Mouse (Mus musculus): Measurements from ENCODE around the gene Lamc1.

Lamc1 gene

DNA sequence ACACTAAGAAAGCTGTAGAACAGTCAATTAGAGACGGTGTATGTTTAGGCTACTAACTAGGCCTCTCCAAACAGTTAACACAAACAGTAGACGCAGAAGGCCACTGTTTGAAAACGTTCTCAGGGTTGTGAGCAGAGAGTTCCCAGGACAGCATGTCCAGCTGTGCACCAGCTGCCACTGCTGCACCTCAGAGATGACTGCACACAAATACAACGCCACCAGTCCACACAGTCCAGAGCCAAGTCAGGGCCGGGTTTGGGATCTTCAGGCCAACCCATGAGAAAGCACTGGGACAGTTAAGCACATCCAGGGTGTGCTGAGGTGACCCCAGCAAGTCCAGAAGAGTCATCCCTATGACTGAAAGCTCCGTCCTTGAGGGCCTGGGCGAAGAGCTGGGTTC lies 67.0 kb downstream of the Lamc1 start:
- no peak for DNase-seq (ENCODE audit: low spot score in 2 of 2)

DNA sequence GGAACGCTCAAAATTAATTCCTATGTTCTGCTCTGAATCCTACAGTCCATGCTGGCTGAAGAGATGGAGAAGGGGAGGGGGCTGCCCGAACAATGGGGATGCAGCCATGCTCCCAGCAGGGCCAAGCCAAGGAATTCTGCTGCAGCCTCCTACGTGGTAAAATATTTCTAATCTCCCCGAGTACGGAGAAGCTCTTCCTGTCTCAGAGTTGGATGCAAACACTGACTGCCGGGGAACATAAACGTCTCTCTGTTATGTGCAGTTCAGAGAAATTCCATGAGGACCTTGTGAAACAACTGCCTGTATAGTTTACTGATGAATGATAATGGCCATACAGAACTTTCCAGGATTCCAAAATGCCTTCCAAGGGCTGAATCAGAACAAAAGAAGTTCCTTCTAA lies 67.5 kb downstream of the Lamc1 start:
- no peak for DNase-seq (ENCODE audit: low spot score in 2 of 2)

DNA sequence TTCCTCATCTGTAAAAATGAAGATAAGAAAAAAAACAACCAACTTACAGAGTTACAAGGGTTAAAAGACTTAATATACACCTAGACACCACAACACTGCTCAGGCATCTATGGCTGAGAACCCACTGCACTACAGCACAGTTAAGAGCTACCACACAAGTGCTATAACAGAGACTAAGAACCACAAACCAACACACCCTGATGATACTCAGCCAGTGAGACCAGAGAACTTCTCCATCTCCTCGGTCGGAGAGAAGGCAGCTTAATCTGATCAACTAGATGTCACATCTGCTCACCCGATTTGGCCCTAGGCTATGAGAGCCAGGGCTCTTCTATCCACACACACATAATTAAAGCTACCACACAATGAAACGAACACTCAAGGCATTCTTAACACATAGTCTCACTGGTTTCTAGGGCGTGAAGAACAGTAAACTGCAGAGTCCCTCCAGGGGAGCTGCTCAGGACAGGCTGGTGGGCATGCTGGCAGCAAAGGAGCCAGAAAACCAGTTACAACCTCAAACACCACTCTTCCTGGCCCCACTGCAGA lies 72.8 kb downstream of the Lamc1 start:
- DNase-seq (ENCODE audit: low spot score in 2 of 2) = no peak

- DNase-seq (ENCODE audit: low spot score in 2 of 2) = no peak
Measured at GRCm38 (mm10) chr1:153252540-153253210, 79.9 kb downstream of the Lamc1 start.

DNA sequence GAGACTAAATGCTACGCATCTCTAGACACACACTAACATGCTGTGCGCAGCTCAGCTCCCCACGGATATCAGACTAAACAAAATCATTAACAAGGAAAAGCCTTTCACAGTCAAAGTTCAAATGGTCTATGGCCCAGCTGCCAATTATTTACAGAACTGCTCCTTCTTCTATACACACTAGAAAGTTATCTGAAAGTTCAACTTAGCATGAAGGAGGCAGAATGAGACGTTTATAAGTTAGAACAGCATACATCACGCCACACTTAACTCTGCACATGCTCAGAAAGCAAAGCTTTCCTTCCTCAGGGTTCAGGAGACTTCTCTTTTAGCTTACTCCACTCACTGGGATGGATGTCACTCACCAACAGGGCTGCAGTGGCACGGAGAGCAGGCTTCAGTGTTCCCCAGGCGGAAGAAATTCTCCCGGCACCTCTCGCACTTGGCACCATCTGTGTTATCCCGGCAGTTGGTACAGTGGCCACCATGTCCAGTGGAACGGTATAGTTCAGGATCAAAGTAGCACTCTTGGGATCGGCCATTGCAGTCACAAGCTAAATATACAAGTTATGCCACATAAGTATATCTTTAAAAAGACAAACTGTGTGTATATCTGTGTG lies 80.9 kb downstream of the Lamc1 start:
- DNase-seq (ENCODE audit: low spot score in 2 of 2) = no peak

DNA sequence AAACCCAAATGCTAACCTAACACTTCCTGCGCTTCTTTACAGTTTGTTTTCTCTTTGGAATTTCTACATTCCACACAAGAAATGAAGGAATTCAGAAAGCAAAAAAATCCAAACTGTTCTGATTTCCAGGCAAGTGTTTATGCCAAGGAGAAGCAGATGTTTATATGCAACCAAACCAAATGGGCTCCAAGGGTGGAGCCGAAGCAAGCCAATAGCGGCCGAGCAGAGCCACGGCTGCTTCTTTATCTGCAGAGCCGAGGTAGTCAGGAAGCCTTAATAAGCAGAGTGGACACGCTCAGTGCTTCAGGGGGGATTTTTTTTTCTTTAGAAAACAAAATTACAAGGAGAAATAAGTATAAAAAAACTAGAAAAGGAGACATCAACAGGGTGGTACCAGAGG lies 91.2 kb downstream of the Lamc1 start:
- DNase-seq (ENCODE audit: low spot score in 2 of 2) = no peak

DNA sequence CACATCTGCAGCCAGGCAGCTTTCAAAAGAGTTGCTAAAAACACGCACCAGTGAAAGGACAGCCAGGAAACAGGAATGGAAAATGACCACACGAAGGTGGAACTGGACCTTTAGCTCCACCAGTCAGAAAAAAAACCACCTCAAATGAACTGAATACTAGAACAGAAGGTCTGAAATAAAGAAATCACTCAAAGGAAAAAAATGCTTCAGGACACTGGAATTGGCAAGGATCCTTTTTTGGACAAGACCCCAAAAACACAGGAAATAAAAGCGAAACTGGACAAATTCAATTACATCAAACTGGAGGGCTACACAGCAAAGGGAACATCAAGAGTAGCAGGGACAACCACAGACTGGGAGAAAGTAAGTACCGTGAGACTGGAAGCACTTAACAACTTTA lies 97.0 kb downstream of the Lamc1 start:
- DNase-seq (ENCODE audit: low spot score in 2 of 2) = no peak

- DNase-seq (ENCODE audit: low spot score in 2 of 2) = no peak
Measured at GRCm38 (mm10) chr1:153231681-153232080, 100.9 kb downstream of the Lamc1 start.

- no peak for DNase-seq (ENCODE audit: low spot score in 2 of 2)
Measured at GRCm38 (mm10) chr1:153227916-153228315, 104.7 kb downstream of the Lamc1 start.

- no peak for DNase-seq (ENCODE audit: low spot score in 2 of 2)
Measured at GRCm38 (mm10) chr1:153227096-153227495, 105.5 kb downstream of the Lamc1 start.

DNA sequence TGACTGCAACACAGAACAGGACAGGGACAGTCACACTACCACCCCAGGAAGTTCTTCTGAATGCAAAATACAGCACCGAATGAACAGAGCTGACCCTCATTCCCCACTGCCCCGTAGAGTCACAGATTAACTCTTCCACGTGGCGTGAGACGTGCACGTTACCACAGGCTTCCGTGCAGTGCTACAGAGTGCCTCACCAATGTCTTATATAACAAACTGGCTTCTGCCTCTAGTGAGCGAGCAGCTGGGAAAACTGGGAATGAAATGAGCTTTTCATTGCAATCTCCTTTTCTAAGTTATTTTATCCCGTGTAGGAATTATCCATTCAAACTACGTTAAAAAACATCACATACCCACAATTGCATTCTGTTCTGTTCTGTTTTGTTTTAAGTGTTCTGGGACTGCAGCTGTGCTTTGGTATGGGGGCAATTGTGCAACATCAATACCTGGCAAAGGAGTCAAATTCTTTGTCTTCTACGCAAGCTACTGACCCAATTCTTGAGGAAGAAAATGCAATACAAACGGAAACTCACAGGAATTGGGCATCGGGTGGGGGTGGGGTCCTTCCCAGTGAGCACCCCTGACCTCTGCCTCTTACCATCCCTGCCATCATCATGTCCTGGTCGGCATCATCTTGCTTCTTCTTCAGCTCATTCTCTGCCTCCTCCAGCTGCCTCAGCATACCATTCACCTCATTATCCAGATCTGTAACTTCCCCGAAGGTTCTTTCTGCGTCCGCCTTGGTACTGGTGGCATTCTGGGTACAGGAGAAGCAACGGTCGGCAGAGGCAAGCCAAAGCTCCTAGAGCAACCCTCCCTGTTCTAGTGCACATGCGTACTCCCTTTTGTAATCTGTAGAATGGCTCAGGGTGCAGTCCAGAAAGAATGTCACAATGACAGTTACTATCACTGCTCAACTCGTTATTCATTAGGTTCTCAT lies 106.5 kb downstream of the Lamc1 start:
- DNase-seq (ENCODE audit: low spot score in 2 of 2) = no peak

DNA sequence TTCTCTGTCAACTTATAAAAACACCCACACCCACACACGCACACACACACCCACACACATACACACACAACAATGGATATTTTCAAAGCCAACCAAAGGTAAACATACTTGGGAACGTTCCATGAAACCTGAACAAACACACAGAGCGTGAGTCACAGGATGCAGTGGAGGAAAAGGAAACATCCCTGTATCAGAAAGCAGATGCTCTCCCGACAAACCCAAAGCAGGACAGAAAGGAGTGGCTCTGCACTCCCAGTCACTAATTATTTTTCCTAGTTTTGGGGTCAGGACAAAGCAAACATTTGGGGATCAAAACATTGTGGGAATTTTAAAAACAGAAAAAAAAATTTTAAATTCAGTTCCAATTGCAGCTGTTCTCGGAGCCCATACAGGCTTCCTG lies 108.3 kb downstream of the Lamc1 start:
- no peak for DNase-seq (ENCODE audit: low spot score in 2 of 2)

DNA sequence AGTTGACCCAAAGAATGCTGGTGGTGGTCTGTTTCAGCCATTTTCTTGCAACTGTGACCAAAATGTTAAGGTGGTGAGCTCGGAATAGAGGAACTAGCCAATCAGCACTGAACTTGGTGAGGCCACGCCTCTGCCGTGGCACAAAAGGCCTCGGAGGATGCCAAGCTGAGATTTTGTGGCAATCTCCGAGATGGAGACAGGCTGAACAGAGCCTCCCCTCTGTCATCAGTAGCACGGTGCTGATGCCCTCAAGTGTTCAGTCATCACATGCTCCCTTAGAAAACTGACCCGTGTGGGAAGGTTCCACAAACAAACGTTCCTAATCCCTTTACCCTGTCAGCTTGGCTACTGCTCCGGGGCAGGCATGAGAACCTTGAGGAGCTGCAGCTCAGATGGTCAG lies 113.2 kb downstream of the Lamc1 start:
- DNase-seq (ENCODE audit: low spot score in 2 of 2) = no peak

GRCm38 (mm10) chr1:153216516-153216915 lies 116.1 kb downstream of the Lamc1 start:
- no peak for DNase-seq (ENCODE audit: low spot score in 2 of 2)

DNA sequence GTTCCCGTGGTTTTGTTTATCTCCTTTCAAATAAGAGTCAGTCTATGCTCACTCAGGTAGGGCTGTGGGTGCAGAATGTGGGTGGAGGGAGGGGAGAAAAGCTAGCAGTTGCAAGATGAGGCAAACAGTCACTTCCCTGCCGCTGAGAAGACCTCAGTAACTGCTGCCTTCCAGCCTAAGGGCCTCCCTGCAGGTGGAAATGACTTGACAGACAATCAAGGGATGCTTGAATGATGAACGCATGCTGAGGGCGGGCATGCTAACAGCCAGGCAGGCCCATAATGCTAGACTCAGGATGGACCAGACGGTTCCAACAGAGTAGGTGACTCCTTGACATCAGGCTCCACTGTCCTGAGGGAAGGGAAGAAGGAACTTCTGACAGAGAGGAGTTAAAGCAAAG lies 116.9 kb downstream of the Lamc1 start:
- no peak for DNase-seq (ENCODE audit: low spot score in 2 of 2)

DNA sequence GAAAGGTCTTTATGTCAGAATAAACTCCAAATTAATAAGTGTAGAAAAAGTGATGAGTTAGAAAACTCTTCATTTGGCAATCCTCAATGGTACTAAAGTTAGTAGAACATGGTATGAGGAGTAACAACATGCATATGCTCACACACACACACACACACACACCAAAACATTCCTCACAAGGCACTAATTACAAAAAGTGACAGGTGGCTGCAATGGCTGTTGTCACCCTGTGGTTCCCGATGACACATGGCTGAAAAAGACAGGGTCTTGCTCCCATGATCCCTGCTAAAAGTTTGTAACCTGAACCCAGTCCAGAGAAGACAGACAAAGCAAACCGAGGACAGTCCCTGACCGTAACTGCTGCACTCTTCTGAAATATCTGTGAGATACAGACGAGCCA lies 121.6 kb downstream of the Lamc1 start:
- DNase-seq (ENCODE audit: low spot score in 2 of 2) = no peak

- DNase-seq (ENCODE audit: low spot score in 2 of 2) = no peak
Measured at GRCm38 (mm10) chr1:153210198-153210597, 122.4 kb downstream of the Lamc1 start.

DNA sequence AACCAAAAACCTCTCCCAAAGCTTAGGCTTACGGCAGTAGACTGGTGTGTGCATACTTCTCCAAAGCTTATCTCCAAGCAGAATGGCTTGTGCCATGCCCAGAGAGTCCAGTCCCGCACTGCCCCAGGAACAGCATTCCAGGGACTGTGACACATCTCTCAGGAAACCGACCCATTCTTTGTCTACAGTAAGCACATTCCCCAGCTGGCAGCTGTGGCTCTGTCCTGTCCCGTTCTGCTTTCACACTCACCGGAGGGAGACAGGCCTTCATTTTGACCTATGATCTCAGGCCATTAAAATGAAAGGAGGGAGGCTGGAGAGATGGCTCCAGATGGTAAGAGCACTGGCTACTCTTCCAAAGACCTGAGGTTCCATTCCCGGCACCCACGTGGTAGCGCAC lies 130.4 kb downstream of the Lamc1 start:
- DNase-seq (ENCODE audit: low spot score in 2 of 2) = no peak

DNA sequence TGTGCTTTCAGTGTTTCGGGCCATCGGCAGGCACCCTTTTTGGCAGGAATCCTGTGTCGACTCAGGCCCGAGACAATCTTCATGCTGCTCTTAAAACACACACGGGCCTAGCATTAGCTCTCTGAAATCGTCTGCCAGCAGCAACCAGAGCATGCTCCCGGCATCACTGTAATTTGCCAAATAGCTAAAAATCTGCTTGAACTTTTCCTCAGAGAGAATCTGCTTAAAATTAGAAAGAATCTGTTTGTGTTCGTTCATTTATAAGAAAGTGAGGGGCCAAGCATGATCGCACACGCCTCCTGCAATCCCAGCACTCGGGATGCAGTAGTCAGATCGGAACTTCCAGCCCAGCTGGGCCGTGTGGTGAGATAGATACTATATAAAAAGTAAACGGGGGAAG lies 131.1 kb downstream of the Lamc1 start:
- no peak for DNase-seq (ENCODE audit: low spot score in 2 of 2)

- DNase-seq (ENCODE audit: low spot score in 2 of 2) = no peak
Measured at GRCm38 (mm10) chr1:153197316-153197850, 135.2 kb downstream of the Lamc1 start.

GRCm38 (mm10) chr1:153192945-153193344 lies 139.6 kb downstream of the Lamc1 start:
- no peak for DNase-seq (ENCODE audit: low spot score in 2 of 2)

GRCm38 (mm10) chr1:153192379-153192778 lies 140.2 kb downstream of the Lamc1 start:
- DNase-seq (ENCODE audit: low spot score in 2 of 2) = no peak

Measured in spleen, postnatal 4 days (tissue).